Mouse (Mus musculus): Measurements from ENCODE around the gene Gm17364.
"Not testable (repeated sequence)": the region's sequence is repeated elsewhere in the genome, so short reads cannot be mapped to it uniquely, and the experiment has no call there.

Gm17364 gene

DNA sequence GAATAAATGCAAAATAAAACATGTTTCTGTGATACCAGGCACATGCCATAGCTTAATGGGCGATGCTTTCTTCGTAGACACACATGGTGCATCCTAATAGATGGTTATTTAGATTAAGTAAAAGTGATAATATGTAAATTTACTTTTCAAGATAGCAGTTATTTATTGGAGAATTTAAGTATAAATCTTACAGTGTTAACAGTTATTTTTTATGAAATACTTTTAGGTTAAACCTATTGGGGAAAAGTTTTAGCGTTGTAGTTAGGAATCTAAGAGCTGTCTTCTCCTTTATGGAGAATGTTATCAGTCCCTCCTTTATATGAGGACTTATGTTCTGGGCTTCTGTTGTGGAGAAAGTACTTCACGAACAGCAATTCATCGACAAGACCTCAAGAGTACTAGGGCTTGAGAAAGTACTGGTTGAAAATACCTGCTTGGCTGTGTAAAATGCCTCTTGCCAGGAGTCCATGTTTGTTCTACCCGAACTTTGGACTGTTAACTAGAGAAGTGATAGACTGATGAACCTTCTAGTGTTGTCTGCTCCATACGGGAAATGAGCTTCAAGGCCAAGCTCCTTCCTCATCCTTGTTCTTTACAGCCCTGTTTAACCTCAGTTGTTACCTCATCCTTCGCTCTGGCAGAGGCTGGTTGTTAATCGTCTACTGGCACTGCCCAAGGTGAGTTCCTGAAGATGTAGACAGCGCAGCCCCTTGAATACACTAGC lies at the start of gene Gm17364:
Gene Gm17364 (minus strand): TSS at position 51 of the 724 bp plus-strand sequence.
- DNase-seq (ENCODE audit: extremely low spot score, low spot score): no peak

DNA sequence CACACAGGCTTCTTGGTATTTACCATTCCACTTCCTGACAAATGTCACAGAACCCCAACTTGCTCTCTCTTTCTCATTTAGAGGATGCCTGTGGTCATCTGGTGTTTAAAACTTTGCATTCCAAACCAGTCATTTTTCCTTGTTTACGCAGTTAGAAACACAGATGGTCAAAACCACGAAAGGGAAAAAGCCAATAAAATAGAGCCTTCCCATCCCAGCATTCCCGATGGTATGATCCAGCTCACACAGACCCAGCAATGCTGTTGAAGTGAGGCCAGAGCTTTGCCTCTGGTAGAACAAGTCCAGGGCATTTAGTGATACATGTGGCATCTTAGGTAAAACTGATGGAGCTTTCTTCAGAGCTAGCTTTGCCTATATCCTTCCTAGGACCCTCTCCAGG lies 47.7 kb upstream of the Gm17364 start:
- DNase-seq (ENCODE audit: extremely low spot score, low spot score): no peak

DNA sequence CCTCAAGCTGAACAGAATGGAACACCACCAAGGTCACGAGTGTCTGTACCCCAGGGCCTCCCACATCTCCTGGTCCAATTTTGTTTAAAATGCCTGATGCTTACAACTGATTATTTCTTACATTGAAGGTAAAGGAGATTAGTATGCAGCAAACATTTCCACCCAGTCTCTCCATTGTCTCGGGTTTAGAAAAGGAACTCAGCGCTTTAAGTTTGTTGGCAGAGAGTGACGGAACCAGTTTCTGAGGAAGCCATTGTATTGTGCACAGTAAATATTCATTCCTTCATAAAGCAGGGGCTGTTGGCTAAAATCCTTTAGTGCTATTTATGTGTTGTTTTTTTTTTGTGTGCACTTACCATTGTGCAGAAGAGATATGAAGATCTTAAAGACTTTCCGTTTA lies 47.0 kb upstream of the Gm17364 start:
- no peak for DNase-seq (ENCODE audit: extremely low spot score, low spot score)

DNA sequence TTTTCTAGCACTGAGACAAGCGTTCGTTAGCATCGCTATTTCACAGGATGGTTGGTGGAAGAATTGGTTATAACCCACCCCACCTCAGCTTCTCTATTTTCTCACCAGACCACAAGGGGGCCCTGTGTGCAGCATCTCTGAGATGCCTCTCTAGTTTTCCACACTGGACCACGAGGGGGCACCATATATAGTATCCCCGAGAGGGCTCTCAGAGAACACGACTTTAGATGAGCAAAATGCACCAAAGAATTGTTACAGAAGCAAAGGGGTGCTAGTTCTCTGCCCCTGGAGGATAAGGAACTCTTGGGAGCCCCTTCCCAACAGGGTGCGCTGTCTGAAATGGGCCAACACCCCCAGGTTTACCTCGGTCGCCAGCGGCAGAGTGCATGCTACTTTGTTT lies 28.9 kb upstream of the Gm17364 start:
- DNase-seq (ENCODE audit: extremely low spot score, low spot score): peak; percentile 61

DNA sequence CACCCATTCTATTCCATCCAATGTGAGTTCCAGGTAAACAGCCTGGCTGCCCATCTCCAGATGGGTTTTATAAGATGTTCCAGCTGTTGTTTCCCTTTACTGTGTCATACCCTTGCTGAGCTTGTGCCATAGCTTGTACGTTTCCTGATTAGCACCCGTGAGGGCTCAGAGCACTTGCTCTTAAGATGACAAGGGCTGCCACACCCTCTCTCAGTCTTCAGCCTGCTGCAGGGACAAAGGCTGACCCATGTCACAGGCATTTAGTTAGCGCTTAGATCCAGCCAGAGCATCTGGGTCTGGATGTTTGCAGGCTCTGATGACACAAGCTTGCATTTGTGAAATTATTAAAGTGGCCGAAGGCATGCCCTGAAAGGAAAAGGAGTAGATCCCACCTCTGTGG lies 26.3 kb upstream of the Gm17364 start:
- no peak for DNase-seq (ENCODE audit: extremely low spot score, low spot score)

DNA sequence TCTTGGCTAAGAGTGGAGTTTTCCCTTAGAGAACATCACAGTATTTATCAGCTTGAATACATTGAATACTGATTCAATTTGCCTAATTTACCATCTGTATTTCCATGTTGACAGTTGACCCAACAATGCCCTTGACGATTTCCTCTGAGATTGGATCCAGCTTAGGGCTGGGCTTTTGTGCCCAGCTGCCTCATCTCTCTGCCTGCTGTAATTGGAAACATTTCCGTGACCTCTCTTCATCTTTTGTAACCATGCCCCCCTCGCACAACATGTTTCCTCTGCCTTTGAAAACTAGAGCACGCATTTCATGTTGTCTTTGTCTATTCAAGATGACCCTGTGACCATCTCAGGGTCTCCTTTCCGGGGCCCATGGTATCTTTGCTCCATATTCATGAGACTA lies 25.2 kb upstream of the Gm17364 start:
- peak; percentile 30 for DNase-seq (ENCODE audit: extremely low spot score, low spot score)

DNA sequence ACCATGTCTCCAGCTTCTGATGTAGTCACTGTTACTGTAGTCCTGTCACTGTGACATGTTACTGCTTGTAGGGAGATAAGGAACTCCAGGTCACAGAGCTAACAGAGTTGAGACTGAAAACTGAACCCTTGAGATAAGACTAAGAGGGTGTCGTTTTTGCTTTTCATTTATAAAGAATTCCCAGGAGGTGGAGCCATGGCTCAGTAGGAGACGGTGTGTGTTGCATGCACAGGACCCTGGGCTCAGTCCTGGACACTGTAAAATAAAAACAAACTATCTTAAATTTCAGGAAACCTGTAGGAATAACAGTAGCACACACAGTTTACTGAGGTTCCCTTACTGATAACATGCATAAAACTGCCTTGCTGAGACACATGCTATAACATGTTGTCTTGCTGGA lies 24.8 kb upstream of the Gm17364 start:
- DNase-seq (ENCODE audit: extremely low spot score, low spot score): no peak

DNA sequence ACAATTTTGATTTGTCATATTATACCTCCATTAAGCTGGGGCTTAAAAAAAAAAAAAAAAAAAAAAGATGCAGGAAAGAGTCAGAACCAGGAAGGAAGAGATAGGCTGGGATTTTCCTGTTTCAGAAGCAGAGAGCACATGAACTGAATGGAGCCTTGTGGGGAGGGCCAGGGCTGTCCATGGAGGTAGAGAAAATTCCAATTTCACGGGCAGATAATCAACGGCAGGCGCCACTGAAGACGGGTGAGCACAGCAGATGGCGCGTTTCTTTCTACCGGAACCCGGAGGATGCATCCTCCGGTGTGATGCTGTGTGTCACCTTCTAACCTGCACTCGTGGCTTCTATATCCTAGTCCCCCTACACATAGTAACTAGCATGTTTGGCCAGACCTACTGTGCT lies 22.6 kb upstream of the Gm17364 start:
- DNase-seq (ENCODE audit: extremely low spot score, low spot score): no peak

DNA sequence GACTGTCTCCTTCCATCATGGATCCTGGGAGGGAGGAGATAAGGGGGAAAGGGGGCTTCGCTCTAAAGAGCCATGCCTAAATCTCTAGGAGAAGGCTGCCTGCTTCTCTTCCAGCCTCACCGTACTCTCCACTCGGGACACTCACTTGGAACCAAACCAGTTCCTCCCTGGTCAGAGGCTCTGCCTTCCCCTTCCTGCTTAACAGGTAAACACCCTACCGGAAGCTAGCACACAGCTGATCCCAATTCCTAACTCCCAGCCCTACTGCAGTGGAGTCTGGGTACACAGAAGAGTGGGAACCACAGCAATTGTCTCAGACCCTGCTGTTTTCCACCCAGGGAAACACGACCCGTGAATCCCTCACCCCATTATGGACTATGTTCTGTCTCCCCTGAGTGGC lies 22.1 kb upstream of the Gm17364 start:
- DNase-seq (ENCODE audit: extremely low spot score, low spot score): no peak

DNA sequence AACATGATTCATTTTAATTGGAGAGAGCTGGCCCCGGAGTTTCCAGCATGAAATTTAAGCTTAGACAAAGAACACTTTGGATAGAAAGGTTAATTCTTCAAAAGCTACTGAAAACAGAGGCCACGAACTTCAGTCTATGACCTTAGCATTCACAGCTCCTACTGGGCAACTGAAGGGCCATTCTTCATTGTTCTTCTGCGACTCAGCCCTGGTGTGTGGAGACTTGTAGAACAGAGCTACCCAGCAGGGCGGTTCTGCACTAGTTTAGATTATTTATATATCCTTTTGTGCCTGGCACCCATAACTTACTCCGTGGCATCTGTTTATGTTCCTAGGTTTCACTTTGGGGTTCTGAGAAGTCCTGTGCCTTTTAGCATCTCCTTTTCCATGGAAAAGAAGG lies 19.8 kb upstream of the Gm17364 start:
- DNase-seq (ENCODE audit: extremely low spot score, low spot score): peak; percentile 29

DNA sequence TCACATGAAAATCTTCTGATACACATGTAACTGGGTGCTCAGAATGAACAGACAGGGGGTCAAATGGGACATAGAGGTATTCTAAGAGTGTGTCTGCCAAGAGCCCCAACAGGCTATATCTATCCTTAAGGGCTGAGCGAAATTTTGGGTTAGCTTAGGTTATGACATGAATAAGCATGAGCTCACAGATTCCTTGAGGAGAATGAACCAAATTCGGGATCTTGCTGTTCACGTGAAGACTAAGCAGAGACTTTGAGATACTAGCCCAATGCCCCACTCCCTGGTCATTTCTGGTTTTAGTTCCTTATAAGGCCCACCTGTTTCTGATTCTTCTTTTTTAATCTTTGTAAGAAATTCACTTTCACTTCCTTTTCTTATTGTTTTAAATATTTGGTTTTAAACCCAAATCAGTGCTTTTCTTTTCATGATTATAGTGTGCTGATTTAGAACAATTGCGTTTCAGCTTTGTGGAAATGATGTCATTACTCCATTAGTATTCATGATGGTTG lies 17.7 kb upstream of the Gm17364 start:
- no peak for DNase-seq (ENCODE audit: extremely low spot score, low spot score)

DNA sequence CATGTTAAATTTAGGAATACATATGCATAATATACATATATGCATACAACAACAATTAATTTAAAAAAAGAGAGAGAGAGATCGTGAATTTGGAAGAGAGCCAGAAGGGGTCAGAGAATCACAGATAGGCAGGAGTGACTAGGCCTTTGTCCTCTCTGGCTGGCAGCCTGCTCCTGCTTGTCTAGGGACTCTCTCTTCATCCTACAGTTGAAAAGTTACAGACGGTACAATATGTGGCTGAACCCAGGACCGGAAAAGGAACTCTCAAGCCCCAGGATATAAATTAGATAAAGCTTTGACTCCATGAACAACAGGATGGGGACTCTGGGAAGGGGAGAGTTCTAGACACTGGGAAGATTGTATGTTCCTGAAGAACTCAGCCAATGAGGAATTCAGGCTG lies 12.5 kb upstream of the Gm17364 start:
- DNase-seq (ENCODE audit: extremely low spot score, low spot score): no peak

DNA sequence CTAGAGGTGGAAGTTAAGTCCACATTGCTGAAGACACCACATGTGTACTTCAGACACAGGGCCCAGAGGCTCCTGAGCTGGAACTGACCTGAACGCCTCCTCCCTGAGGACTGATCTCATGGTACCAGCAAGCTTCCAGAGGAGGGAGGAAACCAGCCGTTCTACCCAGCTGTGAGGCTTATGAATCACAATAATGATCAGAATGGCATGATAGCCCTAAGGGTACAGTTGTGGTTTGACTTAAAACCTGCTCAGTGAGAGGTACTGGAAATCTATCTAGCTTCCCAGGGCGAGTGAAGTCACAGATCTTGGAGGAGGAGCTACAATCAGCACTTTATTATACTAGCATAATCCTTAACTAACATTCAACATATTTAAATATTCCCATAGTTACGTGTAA lies 11.7 kb upstream of the Gm17364 start:
- DNase-seq (ENCODE audit: extremely low spot score, low spot score): no peak

DNA sequence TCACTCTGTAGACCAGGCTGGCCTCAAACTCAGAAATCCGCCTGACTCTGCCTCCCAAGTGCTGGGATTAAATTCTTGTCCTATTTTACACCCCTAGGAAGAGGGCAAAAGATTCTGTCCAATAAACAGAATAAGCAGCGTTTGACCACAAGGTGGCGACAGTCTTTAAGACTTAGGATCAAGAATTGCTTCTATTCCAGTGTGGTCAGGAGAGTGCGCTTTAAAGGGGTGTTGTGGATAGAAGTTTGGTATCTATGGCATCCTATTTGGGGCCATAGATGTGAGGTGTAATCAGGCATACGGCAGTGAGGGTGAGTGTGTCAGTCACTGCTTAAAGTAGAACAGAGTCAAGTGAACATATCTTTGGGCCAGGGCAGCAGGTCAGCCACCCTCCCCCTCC lies 9.5 kb upstream of the Gm17364 start:
- peak; percentile 65 for DNase-seq (ENCODE audit: extremely low spot score, low spot score)

DNA sequence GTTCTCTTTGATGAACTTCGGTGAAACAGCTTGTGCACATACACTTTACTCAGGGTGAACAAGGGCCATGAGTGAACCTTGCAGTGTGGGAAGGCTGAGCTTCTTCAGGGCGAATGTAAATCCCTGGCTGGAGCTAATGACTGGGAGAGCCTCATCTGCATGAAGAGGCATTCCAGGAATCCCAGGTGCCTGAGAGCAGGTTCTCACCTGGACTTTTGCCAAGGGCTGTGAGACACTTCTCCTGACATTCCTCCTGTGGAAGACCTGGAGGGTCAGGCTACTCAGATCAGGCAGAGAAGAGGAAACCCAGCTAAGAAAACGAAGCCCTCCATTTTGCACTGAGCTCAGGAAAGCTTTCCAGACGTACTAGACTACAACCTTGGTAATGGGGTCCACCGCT lies 6.9 kb upstream of the Gm17364 start:
- no peak for DNase-seq (ENCODE audit: extremely low spot score, low spot score)

DNA sequence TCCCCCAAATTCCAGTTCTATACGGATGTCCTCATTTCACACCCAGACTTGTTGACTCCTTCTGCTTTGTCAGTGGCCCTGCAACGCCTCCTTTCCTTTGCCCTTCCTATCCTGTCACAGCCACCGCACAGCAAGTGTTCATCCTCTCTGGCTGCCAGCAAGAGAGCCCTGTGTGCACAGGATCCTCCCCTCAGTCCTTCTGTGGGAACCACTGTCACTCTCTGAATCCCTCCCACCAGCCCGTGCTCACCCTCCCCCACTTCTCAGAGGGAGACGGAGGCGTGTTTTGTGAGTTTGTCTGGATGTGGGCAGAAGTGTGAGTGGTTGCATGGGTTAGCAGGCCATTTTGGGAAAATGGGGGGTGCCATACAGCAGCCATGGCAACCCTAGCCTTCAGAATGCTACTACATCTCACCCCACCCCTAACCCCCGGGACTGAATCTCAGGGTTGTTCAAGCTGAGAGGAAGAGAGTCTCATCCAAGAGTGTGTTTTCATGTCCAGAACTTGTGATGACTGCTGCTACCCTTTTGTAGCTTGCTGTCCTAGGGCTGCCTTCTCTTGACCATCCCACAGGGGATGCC lies 5.9 kb downstream of the Gm17364 start:
- DNase-seq (ENCODE audit: extremely low spot score, low spot score): no peak

DNA sequence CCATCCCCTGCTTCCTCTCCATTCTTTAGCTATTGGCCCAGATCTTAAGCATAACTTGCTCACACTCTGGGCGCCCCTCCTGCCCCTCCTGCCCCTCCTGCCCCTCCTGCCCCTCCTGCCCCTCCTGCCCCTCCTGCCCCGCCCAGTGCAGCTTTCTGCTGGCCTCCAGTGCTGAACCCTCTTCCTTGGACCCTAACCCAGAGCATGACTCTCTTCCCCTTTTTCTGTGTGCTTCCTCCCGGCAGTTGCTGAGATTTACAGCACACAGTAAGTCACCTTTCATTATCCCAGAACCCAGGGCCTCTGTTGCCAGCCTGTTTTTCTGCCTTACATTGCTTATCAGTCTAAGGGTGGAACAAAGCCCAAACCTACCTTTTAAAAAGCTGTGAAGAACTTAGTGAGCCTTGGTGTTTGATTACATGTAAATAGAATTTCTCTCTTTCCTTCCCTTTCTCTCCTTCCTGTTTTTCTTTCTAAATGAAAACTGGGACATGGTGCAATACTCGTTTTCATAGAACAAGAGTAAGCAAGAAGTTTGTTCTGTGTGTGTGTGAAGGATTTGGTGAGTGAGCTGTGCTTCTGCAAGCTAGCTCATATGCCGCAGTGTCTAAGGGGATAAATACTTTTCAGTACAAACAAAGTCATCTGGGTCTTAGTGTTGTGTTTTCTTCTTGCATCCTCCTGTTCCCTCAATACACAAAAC lies 10.3 kb downstream of the Gm17364 start:
- DNase-seq (ENCODE audit: extremely low spot score, low spot score): no peak

DNA sequence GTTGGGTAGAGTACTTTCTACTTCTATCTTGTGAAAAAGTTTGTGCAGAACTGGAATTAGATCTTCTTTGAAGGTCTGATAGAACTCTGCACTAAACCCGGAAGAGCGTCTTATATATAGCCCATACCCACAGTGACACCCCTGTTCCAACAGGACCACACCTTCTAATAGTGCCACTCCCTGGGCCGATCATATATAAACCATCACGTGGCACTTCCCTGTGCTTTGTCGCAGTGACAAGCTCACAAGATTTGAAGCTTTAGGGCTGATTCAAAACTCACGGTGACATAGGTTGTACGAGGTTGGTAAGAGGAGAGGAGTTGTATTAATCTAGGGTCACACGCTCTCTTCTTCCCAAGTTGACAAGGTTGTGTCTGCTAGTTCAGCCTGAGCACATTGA lies 12.2 kb downstream of the Gm17364 start:
- DNase-seq (ENCODE audit: extremely low spot score, low spot score): not testable (repeated sequence)

DNA sequence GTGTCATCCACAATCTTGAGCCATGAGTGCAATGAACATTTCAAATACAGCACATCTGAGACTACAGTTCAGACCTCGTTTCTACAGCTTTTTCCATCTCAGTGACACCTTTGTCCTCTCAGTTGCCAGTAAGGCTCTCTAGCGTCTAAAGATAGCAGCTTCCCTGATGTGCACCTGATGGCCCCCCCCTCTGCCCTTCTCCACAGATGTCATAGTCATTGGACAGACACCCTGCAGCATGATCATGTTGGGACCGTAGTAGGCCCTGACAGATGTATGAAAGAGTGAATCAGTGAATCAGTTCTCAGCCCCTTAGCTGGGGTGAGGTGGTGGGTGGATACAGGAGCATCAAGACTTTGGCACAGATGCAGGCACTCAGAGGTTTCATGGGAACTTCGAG lies 15.9 kb downstream of the Gm17364 start:
- DNase-seq (ENCODE audit: extremely low spot score, low spot score): no peak

DNA sequence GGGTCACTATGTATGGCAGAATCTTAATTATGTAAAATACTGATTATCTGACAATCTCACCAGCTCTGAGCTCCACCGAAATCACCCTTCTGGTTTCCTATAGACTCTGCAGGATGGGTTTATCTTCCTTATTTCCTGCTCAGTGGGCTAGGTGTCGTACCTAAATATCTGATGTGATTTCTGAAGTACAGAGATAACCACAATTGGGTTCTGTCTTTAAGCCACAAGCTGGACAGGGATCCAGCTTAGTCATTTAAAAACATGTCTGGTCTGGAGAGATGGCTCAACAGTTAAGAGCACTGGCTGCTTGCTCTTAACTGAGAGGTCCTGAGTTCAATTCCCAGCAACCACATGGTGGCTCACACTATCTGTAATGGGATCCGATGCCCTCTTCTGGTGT lies 16.8 kb downstream of the Gm17364 start:
- no peak for DNase-seq (ENCODE audit: extremely low spot score, low spot score)

DNA sequence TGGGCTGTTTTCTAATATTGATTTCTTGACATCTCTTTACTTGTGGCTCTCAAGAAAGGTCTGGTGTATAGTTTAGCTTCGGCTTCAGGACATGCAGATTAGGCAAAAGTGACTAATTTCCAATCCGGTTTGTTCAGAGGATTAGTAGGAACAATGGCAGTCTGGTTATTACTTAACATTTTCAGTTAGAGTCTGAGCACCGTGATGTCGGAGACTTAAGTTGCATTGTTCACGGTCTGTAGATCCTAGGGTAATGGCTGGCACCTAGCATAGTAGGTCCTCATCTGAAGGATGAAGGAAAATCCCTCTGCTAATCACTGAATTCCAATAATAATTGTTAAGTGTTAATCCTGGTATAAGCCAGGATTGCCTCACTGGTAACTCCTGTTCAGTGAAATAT lies 17.7 kb downstream of the Gm17364 start:
- DNase-seq (ENCODE audit: extremely low spot score, low spot score): no peak

DNA sequence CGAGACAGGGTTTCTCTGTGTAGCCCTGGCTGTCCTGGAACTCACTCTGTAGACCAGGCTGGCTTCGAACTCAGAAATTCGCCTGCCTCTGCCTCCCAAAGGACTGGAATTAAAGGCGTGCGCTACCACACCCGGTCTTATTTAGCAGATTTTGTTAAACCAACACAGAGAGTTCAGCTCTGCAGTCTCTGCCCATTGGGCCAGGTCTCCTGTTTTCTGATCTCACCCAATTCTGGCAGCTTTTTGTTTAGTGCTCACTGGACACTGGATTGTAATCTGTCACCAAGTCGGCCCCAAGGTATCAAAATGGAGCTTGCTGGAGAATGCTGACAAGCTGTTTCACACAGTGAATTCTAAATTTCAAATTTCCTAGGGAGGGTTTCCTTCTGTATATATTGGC lies 21.0 kb downstream of the Gm17364 start:
- no peak for DNase-seq (ENCODE audit: extremely low spot score, low spot score)

DNA sequence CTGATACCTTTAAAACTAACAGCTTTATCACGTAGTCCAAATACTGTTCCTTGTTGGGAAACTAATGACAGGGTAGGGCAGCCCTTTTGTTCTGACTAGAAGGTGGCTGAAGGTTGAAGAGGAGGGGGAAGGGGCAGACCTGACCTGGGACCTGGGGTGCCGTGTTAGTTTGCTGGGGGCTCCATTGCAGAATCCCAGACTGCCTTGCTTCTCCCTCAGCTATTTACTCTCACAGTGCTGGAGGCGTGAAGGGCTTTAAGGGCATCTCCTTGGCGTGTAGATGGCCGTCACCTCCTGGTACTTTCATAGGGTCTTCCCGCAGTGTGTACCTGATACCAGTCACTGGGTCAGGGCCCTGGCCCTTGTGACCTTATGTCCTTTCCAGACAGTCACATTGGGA lies 21.6 kb downstream of the Gm17364 start:
- no peak for DNase-seq (ENCODE audit: extremely low spot score, low spot score)
